Mouse (Mus musculus) lung, postnatal 0 days (tissue): ENCODE results near the gene Txnrd3.

Experiments
- CTCF ChIP-seq: IDR thresholded peaks from 2 replicates; pipeline ENCODE4 v1.5.1; 2016; ENCODE audit warnings: antibody characterized with exemption, mild to moderate bottlenecking
- EP300 ChIP-seq: IDR thresholded peaks from 2 replicates; pipeline ENCODE4 v1.6.1; 2016; ENCODE audit warnings: antibody characterized with exemption, mild to moderate bottlenecking, control low read depth

GRCm38 (mm10) chr6:89671431-89671830 lies 27.6 kb downstream of the Txnrd3 start:
- TF ChIP-seq EP300 (no peak), CTCF (no peak)
